Mouse (Mus musculus) intestine, postnatal 0 days (tissue): ENCODE measurements around the gene Hoxd11. TPM values are rescaled to one million over a fixed set of nuclear protein-coding genes. Genes with fewer than 3 reads are reported as not detected.
A peak's percentile ranks its signal among the peaks of the same experiment; 100 is the strongest.

Experiments used
- ATAC-seq: fragments of 200-750 bp; cut with Nextera tagmentation; 2 replicates; pipeline ENCODE4 v1.8.0; 2017; ENCODE audit warnings: mild to moderate bottlenecking, moderate TSS enrichment, moderate library complexity
- H3K27ac ChIP-seq: fragments of 300-500 bp; sonication (generic); 2 replicates; pipeline ENCODE4 v1.5.1; 2014; ENCODE audit warnings: mild to moderate bottlenecking, low read depth, low read length, moderate library complexity
- H3K27me3 ChIP-seq: fragments of 300-500 bp; sonication (generic); replicated peaks from 2 replicates; pipeline ENCODE4 v1.6.1; 2014; ENCODE audit warnings: low read length, mixed read lengths; ENCODE audit not compliant: control insufficient read depth, insufficient read depth
- H3K36me3 ChIP-seq: fragments of 300-500 bp; sonication (generic); 2 replicates; pipeline ENCODE4 v1.6.1; 2014; ENCODE audit warnings: mild to moderate bottlenecking, moderate library complexity; ENCODE audit not compliant: control insufficient read depth, insufficient read depth
- H3K4me1 ChIP-seq: fragments of 300-500 bp; sonication (generic); replicated peaks from 2 replicates; pipeline ENCODE4 v1.6.1; 2014; ENCODE audit warnings: antibody characterized with exemption, low read length, mixed read lengths; ENCODE audit not compliant: control insufficient read depth, insufficient read depth
- H3K4me2 ChIP-seq: fragments of 300-500 bp; sonication (generic); replicated peaks from 2 replicates; pipeline ENCODE4 v1.6.1; 2014; ENCODE audit warnings: low read depth, mild to moderate bottlenecking, moderate library complexity
- H3K4me3 ChIP-seq: fragments of 300-500 bp; sonication (generic); 2 replicates; pipeline ENCODE4 v1.5.1; 2014; ENCODE audit warnings: low read depth, low read length
- H3K9ac ChIP-seq: fragments of 300-500 bp; sonication (generic); 2 replicates; pipeline ENCODE4 v1.6.1; 2014; ENCODE audit warnings: mild to moderate bottlenecking, low read depth, low read length
- H3K9me3 ChIP-seq: fragments of 300-500 bp; sonication (generic); 2 replicates; pipeline ENCODE4 v1.6.1; 2016; ENCODE audit warnings: mixed run types; ENCODE audit not compliant: control insufficient read depth
- CTCF ChIP-seq: sonication (generic); IDR thresholded peaks from 2 replicates; pipeline ENCODE4 v1.5.1; 2016; ENCODE audit warnings: low read depth, mild to moderate bottlenecking, control low read depth, antibody characterized with exemption, moderate library complexity
- WGBS: fragments of 180-500 bp; shearing (Covaris S2); extraction: QIAGEN DNeasy Blood & Tissue Kit; methylation state at CpG from one replicate; pipeline ENCODE4 v1.1.7; 2014; 5-methylcytosine and 5-hydroxymethylcytosine counted together
- polyA plus RNA-seq: library from polyadenylated mRNA; unstranded; fragments of >200 nt; fragmentation: Nextera tagmentation; extraction: Ambion mirVana; gene quantifications from 2 replicates; pipeline ENCODE4 v1.2.1, GENCODE M21; 2015

The Hoxd11 gene
- polyA plus RNA-seq, 1 experiment from 2014 or later = 0.64 TPM

DNA sequence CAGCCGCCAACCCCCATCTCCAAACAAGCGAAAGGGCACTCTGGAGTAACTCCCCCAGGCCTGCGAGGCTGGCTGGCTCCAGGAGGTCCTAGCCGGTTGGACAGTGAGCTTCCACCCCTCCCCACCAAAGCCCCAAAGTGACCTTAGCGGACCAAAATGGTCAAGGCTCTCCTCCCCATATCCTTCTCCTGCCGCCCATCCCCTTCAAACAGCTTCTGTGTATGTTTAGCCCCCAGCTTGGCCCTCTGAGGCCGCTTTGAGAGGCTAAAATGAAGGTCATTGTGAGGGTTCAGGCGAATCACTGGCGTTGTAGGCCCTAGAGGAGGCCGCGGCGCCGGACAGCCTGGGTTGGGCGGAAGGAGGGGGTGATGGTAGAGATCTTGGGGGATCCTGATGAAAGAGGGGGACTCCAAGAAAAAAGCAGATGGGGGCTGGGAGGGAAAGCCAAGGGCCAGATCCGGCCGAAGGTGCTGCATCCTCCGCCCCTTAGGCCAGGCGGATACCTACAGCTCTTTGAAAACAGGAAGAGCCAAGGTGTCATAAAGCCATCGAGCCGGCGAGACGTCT lies 21.3 kb downstream of the Hoxd11 start:
- Histone ChIP-seq H3K4me3 (peak overlapping the region; percentile 9; the same call in 1 of the 2 replicates), H3K27ac (no peak overlapping the region), H3K27me3 (peaks cover 98% of the 10 kb centered on the region), H3K9ac (no peak overlapping the region), H3K36me3 (no peaks in the 10 kb centered on the region), H3K4me1 (0 out of 2 replicates have a peak, but pooled peaks cover 2% of the 10 kb centered on the region), H3K9me3 (no peaks in the 10 kb centered on the region), H3K4me2 (no peak overlapping the region)
- no peak for TF ChIP-seq CTCF
- WGBS = 15% methylated on average over 22 of the region's 22 CpGs
- ATAC-seq = no peak

DNA sequence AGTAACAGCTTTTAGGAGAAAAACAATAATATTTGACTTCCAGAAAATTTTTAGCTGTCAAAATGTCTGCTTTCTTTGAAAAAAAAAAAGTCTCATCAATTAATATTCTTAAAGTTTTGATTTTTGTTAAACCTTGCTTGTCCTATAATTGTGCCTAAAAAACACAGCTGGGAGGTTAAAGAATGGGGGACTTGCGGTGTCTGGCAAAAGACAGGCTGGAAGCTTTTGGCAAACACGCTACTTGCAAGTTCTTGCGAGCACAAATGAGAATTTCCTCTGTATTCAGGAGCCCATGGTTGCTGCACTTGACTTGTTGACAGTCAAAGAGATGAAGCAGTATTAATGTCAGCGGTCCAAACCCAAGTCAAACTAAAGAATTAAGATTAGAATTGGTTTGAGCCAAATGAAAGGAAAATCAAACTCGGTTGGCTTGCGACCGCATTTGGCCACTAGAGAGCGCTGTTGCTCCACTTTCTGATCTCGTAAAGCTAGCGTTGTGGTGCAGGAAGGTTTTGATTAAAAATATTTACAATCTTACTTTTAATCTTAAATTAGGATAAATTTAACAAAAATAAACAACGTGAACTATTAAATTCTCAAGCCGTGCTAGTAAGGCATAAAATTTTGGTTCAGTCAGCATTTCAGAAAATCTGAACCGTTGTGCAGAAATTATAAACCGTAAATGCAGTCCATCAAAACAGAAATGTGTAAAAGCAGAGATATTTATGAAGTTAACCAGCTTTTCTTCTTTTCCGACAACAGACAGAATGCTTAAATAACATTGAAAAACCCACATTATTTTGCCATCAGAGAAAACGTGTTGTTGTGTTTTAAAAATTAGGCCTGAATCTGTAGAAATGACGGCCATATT lies 22.8 kb downstream of the Hoxd11 start:
- WGBS = 17% methylated on average over 17 of the region's 17 CpGs
- H3K27ac ChIP-seq = no peak overlapping the region
- peak; percentile 90 for TF ChIP-seq CTCF
- H3K36me3 ChIP-seq = no peaks in the 10 kb centered on the region
- H3K4me3 ChIP-seq = no peak overlapping the region
- 0 out of 2 replicates have a peak, but pooled peaks cover 2% of the 10 kb centered on the region for H3K4me1 ChIP-seq
- H3K9ac ChIP-seq = no peak overlapping the region
- no peaks in the 10 kb centered on the region for H3K9me3 ChIP-seq
- peaks cover 96% of the 10 kb centered on the region for H3K27me3 ChIP-seq
- no peak overlapping the region for H3K4me2 ChIP-seq
- ATAC-seq = no peak

DNA sequence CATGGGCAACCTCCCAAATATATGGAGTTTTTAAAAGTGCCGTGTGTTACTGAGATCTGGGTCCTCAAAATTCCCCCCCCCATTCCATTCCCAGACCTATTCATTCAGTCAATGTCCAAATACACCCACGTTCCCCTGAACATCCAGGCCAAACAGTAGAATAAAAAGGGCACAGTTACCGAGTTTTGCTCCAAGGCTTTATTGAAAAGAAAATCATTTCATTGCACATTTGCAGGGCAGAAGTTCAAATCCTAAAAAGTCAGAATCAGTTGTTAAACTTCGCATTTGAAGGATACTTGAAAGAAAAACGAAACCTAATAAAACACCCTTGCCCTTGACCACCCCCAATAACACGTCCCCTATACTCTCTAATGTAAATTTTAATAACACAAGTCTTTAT lies 23.5 kb downstream of the Hoxd11 start:
- Histone ChIP-seq H3K4me3 (no peak overlapping the region), H3K4me2 (no peak overlapping the region), H3K36me3 (no peaks in the 10 kb centered on the region), H3K9ac (no peak overlapping the region), H3K27me3 (peaks cover 96% of the 10 kb centered on the region), H3K27ac (no peak overlapping the region), H3K4me1 (0 out of 2 replicates have a peak, but pooled peaks cover 2% of the 10 kb centered on the region), H3K9me3 (no peaks in the 10 kb centered on the region)
- no peak for ATAC-seq
- TF ChIP-seq CTCF = no peak
- 39% methylated on average over 6 of the region's 6 CpGs for WGBS

DNA sequence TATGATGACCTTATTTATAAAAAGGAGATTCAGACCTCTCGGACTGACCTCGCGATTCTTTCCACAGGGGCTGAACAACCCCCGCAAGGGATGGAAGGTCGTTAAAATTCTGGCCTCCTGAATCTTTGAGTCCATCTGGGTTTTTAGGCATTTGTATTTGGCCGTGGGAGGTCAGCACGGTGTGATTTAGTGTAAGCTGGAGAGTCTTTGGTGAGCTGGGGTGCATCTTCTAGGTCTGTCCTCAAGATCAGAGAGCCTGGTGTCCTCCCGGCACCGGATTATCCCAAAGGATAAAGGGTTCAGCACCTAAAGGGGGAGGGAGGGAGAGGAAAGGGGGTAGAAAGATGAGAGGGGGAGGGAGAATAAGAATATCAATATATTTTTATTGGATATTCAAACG lies 24.0 kb downstream of the Hoxd11 start:
- ATAC-seq = no peak
- Histone ChIP-seq H3K4me3 (no peak overlapping the region), H3K9me3 (no peaks in the 10 kb centered on the region), H3K9ac (no peak overlapping the region), H3K27ac (no peak overlapping the region), H3K27me3 (peaks cover 94% of the 10 kb centered on the region), H3K4me2 (no peak overlapping the region), H3K36me3 (no peaks in the 10 kb centered on the region), H3K4me1 (0 out of 2 replicates have a peak, but pooled peaks cover 2% of the 10 kb centered on the region)
- TF ChIP-seq CTCF = no peak
- WGBS = 32% methylated on average over 10 of the region's 10 CpGs

GRCm38 (mm10) chr2:74703720-74704392 lies 24.5 kb downstream of the Hoxd11 start:
- Histone ChIP-seq H3K9ac (no peak overlapping the region), H3K9me3 (no peaks in the 10 kb centered on the region), H3K27me3 (peaks cover 95% of the 10 kb centered on the region), H3K4me1 (no peaks in the 10 kb centered on the region), H3K4me2 (peak overlapping the region; percentile 78; the same call in 1 of the 2 replicates), H3K27ac (no peak overlapping the region), H3K4me3 (peak overlapping the region; percentile 55; the same call in 1 of the 2 replicates), H3K36me3 (no peaks in the 10 kb centered on the region)
- WGBS = 15% methylated on average over 26 of the region's 26 CpGs
- no peak for TF ChIP-seq CTCF
- no peak for ATAC-seq

GRCm38 (mm10) chr2:74704393-74704998 lies 25.1 kb downstream of the Hoxd11 start, which contains the start of gene Hoxd8:
TSS of gene Hoxd8 (plus strand) at chr2:74704615.
- peaks cover 95% of the 10 kb centered on the region for H3K27me3 ChIP-seq
- 0 out of 2 replicates have a peak, but pooled peaks have one; percentile 19 for ATAC-seq

More at GRCm38 (mm10) chr2:74704393-74704998, 25.1 kb downstream of the Hoxd11 start, which contains the start of gene Hoxd8:
- TF ChIP-seq CTCF = no peak
- peak within 1 kb of the TSS; percentile 78 for H3K4me2 ChIP-seq
- H3K4me1 ChIP-seq = no peaks in the 10 kb centered on the region
- H3K27ac ChIP-seq = peak within 1 kb of the TSS; percentile 60
- no peaks in the 10 kb centered on the region for H3K9me3 ChIP-seq
- peak within 1 kb of the TSS; percentile 50 for H3K9ac ChIP-seq
- no peaks in the 10 kb centered on the region for H3K36me3 ChIP-seq
- under 1% methylated on average over 50 of the region's 52 CpGs for whole genome bisulfite sequencing
- peak within 1 kb of the TSS; percentile 55 for H3K4me3 ChIP-seq
